Mouse (Mus musculus) thymus, postnatal 4 days (tissue): ENCODE results near the gene Zdhhc1.

Experiments used
- DNase-seq: peaks from one replicate; pipeline ENCODE4 v3.0.0; 2021

Zdhhc1 gene

GRCm38 (mm10) chr8:105475742-105476141 is 21.0 kb downstream of the Zdhhc1 start:
- DNase-seq: no peak

GRCm38 (mm10) chr8:105475254-105475653 is 21.4 kb downstream of the Zdhhc1 start:
- no peak for DNase-seq

GRCm38 (mm10) chr8:105474680-105475079 is 22.0 kb downstream of the Zdhhc1 start:
- no peak for DNase-seq

- peak; percentile 54 for DNase-seq
Measured at GRCm38 (mm10) chr8:105473816-105474606, 22.7 kb downstream of the Zdhhc1 start.

- no peak for DNase-seq
Measured at GRCm38 (mm10) chr8:105472983-105473382, 23.7 kb downstream of the Zdhhc1 start.

GRCm38 (mm10) chr8:105472414-105472932 is 24.2 kb downstream of the Zdhhc1 start:
- DNase-seq: no peak

- peak; percentile 41 for DNase-seq
Measured at GRCm38 (mm10) chr8:105471314-105472015, 25.2 kb downstream of the Zdhhc1 start, which contains the start of gene Tppp3. Tppp3 (minus strand) TSS chr8:105471526.

- DNase-seq: no peak
Measured at GRCm38 (mm10) chr8:105470681-105471313, 25.9 kb downstream of the Zdhhc1 start.

GRCm38 (mm10) chr8:105470262-105470661 is 26.4 kb downstream of the Zdhhc1 start:
- no peak for DNase-seq

- no peak for DNase-seq
Measured at GRCm38 (mm10) chr8:105469816-105470215, 26.9 kb downstream of the Zdhhc1 start.

- no peak for DNase-seq
Measured at GRCm38 (mm10) chr8:105469041-105469695, 27.5 kb downstream of the Zdhhc1 start.

- no peak for DNase-seq
Measured at GRCm38 (mm10) chr8:105468002-105468720, 28.5 kb downstream of the Zdhhc1 start.

- no peak for DNase-seq
Measured at GRCm38 (mm10) chr8:105467396-105467985, 29.2 kb downstream of the Zdhhc1 start.

- DNase-seq: no peak
Measured at GRCm38 (mm10) chr8:105466700-105467291, 29.9 kb downstream of the Zdhhc1 start.

GRCm38 (mm10) chr8:105466246-105466645 is 30.5 kb downstream of the Zdhhc1 start:
- DNase-seq: no peak

GRCm38 (mm10) chr8:105464595-105464994 is 32.1 kb downstream of the Zdhhc1 start:
- no peak for DNase-seq

GRCm38 (mm10) chr8:105461085-105461803 is 35.5 kb downstream of the Zdhhc1 start:
- DNase-seq: no peak

GRCm38 (mm10) chr8:105455218-105455617 is 41.5 kb downstream of the Zdhhc1 start:
- no peak for DNase-seq

- no peak for DNase-seq
Measured at GRCm38 (mm10) chr8:105454088-105454487, 42.6 kb downstream of the Zdhhc1 start.

GRCm38 (mm10) chr8:105453296-105453695 is 43.4 kb downstream of the Zdhhc1 start:
- no peak for DNase-seq
